Mouse (Mus musculus) macrophage (primary cell): ENCODE data around the gene Zfp280b. TPM values are rescaled to one million over a fixed set of nuclear protein-coding genes. Genes with fewer than 3 reads are reported as not detected.
"Not testable (repeated sequence)": the region's sequence is repeated elsewhere in the genome, so short reads cannot be mapped to it uniquely, and the experiment has no call there.

Experiments used
- H3K27ac ChIP-seq: fragments of 350-480 bp; formaldehyde crosslinking; 2 replicates; pipeline ENCODE4 v1.9.0; 2021
- H3K36me3 ChIP-seq: fragments of 350-480 bp; formaldehyde crosslinking; 2 replicates; pipeline ENCODE4 v1.9.0; 2021; ENCODE audit errors: inconsistent target
- H3K4me3 ChIP-seq: fragments of 350-480 bp; formaldehyde crosslinking; 2 replicates; pipeline ENCODE4 v1.9.0; 2021; ENCODE audit errors: inconsistent target
- H3K79me2 ChIP-seq: fragments of 350-480 bp; formaldehyde crosslinking; 2 replicates; pipeline ENCODE4 v1.9.0; 2021; ENCODE audit errors: inconsistent target
- WGBS: methylation state at CpG from one replicate; pipeline ENCODE4 v1.1.7; 2026; ENCODE audit warnings: inconsistent platforms; ENCODE audit not compliant: missing documents; 5-methylcytosine and 5-hydroxymethylcytosine counted together
- polyA plus RNA-seq: library from polyadenylated mRNA; stranded (reverse); fragments of 250-400 nt; gene quantifications from 3 replicates; pipeline ENCODE4 v1.2.4, GENCODE M21; 2018; ENCODE audit warnings: inconsistent platforms
- total RNA-seq, 78 experiments: library from RNA; depleted of rRNA; stranded (reverse); fragments of 250-400 nt; gene quantifications; 1 replicate in 9 of 78; 2 replicates in 24 of 78; 3 replicates in 43 of 78; 4 replicates in 2 of 78; pipeline ENCODE4 v1.2.4; 2018; ENCODE audit warnings: inconsistent platforms in 56 of 78

Gene Zfp280b
- total RNA-seq (2018; cell fraction: chromatin; rRNA removed), result 10 to 100 TPM in 2 of 26 experiments, 1 to 10 TPM in 23, under 1 TPM in 1; 1.00 to 12.9 (median 3.6) TPM
- 1 to 10 TPM; 1.1 to 5.2 (median 3.8) TPM for total RNA-seq (2018; cell fraction: cytosol; rRNA removed)
- total RNA-seq (2018; cell fraction: nucleus; rRNA removed), result 10 to 100 TPM in 2 of 26 experiments, 1 to 10 TPM in 24; 1.3 to 11.6 (median 3.7) TPM
- polyA plus RNA-seq, result 2.7 to 5.0 TPM (median 3.8 TPM) in 3 replicates

DNA sequence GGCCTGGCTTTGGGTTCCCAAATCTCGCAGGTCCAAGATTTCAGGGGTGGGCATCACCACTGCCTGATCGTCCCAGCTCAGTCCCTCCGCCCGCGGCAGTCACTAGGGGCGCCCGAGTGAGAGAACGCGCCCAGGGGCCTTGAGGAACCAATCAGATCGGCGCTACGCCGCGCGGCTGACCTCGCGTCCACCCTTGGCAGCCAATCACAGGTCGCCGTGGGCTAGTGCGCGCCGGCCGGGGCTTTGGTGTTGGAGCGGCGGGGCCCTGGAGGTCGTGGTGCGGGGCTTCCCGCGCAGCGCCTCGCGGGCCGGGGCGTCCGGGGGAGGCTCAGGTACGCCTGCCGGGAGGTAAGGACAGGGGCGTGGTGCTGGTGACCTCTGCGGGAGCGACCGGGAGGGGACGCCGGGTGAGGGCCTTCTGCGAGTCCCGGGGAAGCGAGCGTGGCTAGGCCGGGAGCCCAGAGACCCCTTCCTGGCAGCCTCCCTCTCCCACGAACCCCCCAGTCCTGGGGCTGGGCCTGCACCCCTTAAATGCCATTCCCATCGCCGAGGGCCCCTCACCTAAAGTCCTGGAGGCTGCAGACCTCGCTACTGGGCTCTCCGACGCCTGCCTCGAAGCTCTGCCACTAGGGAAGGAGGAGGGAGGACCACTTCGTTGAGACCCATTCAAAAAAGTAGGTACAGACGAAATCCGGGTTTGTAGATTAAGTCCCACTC lies at the start of gene Zfp280b:
Gene Zfp280b (plus strand): TSS at position 249 of the 717 bp plus-strand sequence.
- under 1% methylated on average over 57 of the region's 58 CpGs for WGBS
- Histone ChIP-seq H3K27ac (peak within 1 kb of the TSS; percentile 38), H3K79me2 (peaks cover 49% of the 10 kb centered on the region), H3K4me3 (peak within 1 kb of the TSS; percentile 80), H3K36me3 (no peaks in the 10 kb centered on the region)

GRCm38 (mm10) chr10:75990430-75991042 lies 41.9 kb upstream of the Zfp280b start:
- no peaks in the 10 kb centered on the region for H3K79me2 ChIP-seq
- WGBS, result 86% methylated on average over 4 of the region's 4 CpGs
- no peak overlapping the region for H3K27ac ChIP-seq

DNA sequence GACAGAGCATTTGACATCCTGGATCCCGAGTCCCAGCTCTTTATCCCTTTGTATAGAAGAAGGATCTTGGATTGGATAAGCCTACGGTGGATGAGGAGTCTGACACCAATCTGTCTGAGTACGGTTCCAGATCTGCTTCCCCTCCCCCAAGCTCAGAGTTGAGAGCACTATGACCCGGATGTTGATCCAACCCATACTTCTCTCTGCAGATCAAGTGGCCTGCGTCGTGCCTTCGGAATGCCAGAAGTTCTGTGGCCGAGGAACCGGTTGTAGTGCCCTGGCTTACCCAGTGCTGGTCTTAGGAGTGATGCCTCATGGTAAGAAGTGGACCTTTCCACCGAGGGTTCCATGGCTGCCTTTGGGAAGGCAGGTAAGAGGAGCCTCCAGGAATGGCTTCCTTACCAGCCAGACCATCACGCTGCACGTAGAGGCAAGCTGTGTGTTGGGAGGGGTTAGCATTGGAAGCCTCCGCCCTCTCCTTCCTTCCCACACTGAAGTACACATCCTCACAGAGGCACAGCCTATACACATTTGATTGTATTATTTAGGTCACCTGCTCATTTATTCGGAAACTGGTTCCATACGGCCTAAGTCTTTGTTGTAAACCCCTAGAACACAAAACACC lies 38.7 kb upstream of the Zfp280b start:
- H3K79me2 ChIP-seq, result no peaks in the 10 kb centered on the region
- H3K4me3 ChIP-seq, result no peak overlapping the region
- H3K36me3 ChIP-seq, result no peaks in the 10 kb centered on the region
- 97% methylated on average over 14 of the region's 15 CpGs for WGBS
- H3K27ac ChIP-seq, result no peak overlapping the region

More at GRCm38 (mm10) chr10:75990430-75991042, 41.9 kb upstream of the Zfp280b start:
- no peaks in the 10 kb centered on the region for H3K36me3 ChIP-seq
- H3K4me3 ChIP-seq, result no peak overlapping the region

DNA sequence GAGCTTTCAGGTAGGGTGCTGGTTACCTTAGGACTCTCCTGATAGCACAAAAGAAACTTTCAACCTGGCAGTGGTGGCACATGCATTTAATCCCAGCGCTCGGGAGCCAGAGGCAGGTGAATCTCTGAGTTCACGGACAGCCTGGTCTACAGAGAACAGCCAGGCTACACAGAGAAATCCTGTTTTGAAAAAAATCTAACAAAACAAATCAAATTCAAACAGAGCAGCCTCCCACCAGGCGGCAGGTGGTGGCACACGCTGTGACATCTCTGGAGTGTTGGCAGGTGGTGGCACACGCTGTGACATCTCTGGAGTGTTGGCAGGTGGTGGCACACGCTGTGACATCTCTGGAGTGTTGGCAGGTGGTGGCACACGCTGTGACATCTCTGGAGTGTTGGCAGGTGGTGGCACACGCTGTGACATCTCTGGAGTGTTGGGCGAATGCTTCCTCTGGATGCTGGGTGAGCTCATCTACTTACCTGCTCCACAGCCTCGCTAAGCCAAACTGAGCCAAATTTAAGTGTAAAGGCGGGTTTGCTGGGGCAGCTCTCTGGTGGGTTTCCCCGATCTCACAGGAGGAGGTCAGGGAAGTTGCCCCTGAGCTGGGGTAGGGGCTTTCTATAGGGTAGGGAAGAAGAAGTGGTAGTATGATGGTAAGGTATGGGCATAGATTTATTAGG lies 37.8 kb upstream of the Zfp280b start:
- not testable (repeated sequence) for H3K79me2 ChIP-seq, H3K36me3 ChIP-seq, H3K4me3 ChIP-seq, H3K27ac ChIP-seq
- 92% methylated on average over 7 of the region's 13 CpGs for WGBS

- Histone ChIP-seq H3K27ac (no peak overlapping the region), H3K4me3 (no peak overlapping the region), H3K36me3 (no peaks in the 10 kb centered on the region), H3K79me2 (no peaks in the 10 kb centered on the region)
- 92% methylated on average over 11 of the region's 11 CpGs for WGBS
These were observed 37.0 kb upstream of the Zfp280b start for GRCm38 (mm10) chr10:75995463-75995862.

GRCm38 (mm10) chr10:75996315-75996714 lies 36.1 kb upstream of the Zfp280b start:
- WGBS, result 73% methylated on average over 3 of the region's 3 CpGs
- Histone ChIP-seq H3K36me3 (no peaks in the 10 kb centered on the region), H3K4me3 (no peak overlapping the region), H3K27ac (no peak overlapping the region), H3K79me2 (no peaks in the 10 kb centered on the region)

- WGBS, result 59% methylated on average over 7 of the region's 7 CpGs
- Histone ChIP-seq H3K4me3 (no peak overlapping the region), H3K36me3 (no peaks in the 10 kb centered on the region), H3K27ac (no peak overlapping the region), H3K79me2 (no peaks in the 10 kb centered on the region)
These were observed 31.3 kb upstream of the Zfp280b start for GRCm38 (mm10) chr10:76001160-76001559.

DNA sequence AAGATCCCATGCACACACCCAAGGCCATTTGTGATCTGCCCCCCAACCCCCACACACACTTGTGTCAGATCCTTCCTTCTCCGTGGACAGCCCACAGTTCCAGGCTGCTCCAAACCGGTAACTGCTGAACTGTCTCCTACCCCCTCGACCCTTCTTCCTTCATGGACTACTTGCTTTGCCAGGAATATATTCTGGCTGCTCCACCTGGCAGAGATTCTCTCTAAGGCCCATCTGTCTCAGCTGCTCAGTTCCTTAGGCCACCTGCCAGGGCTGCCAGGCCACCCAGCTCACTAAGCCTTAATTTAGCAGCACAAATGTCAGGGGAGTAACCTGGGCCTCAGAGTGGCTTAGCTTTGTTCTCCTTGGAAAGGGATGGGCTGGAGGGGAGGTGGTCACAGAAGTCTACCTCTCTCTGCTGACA lies 30.3 kb upstream of the Zfp280b start:
- H3K4me3 ChIP-seq, result no peak overlapping the region
- no peak overlapping the region for H3K27ac ChIP-seq
- no peaks in the 10 kb centered on the region for H3K36me3 ChIP-seq
- H3K79me2 ChIP-seq, result no peaks in the 10 kb centered on the region
- WGBS, result 53% methylated on average over 3 of the region's 3 CpGs

DNA sequence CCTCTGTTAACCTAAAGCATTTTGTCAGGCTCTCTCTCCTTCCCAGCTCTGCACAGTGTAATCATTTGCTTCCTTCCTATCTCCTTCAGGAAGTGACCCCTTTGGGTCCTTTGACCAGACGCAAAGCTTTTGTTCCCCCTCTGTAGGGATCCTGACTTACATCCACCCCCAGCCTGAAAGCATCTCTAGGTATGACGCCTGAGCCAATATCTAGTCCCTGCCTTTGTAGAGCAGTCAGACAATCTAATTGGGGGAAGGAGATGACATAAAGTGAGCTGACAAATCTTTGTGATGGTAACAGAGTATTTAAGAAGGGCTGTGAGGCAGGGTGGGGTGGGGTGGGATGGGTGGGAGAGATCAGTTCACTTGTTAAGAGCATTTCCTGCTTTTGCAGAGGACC lies 29.8 kb upstream of the Zfp280b start:
- no peaks in the 10 kb centered on the region for H3K36me3 ChIP-seq
- H3K79me2 ChIP-seq, result no peaks in the 10 kb centered on the region
- 78% methylated on average over 2 of the region's 2 CpGs for WGBS
- no peak overlapping the region for H3K4me3 ChIP-seq
- no peak overlapping the region for H3K27ac ChIP-seq

- H3K27ac ChIP-seq, result no peak overlapping the region
- no peaks in the 10 kb centered on the region for H3K79me2 ChIP-seq
- no peaks in the 10 kb centered on the region for H3K36me3 ChIP-seq
- H3K4me3 ChIP-seq, result no peak overlapping the region
- WGBS, result 95% methylated on average over 2 of the region's 2 CpGs
These were observed 29.2 kb upstream of the Zfp280b start for GRCm38 (mm10) chr10:76003221-76003620.

- Histone ChIP-seq H3K4me3 (no peak overlapping the region), H3K27ac (no peak overlapping the region), H3K36me3 (no peaks in the 10 kb centered on the region), H3K79me2 (no peaks in the 10 kb centered on the region)
- WGBS, result 95% methylated on average over 6 of the region's 6 CpGs
These were observed 26.1 kb upstream of the Zfp280b start for GRCm38 (mm10) chr10:76006385-76006784.

DNA sequence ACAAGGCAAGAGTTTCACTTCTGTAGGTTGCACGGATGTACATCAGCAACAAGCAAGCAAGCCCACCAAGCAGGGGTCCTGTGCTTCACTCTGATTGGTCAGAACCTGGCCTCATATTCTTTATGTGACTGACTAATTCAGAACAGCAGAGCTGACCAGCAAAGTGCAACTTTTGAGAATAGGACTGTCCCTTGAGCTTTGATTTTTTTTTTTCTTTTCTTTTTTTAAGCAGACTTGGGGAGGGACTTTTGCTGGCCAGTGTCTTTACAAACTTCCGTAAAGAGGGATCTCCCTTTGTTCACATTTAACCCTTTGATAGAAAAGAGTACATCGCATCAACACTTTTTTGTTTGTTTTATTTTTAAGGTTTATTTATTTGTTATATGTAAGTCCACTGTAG lies 22.6 kb upstream of the Zfp280b start:
- H3K4me3 ChIP-seq, result no peak overlapping the region
- 97% methylated on average over 3 of the region's 3 CpGs for WGBS
- no peaks in the 10 kb centered on the region for H3K36me3 ChIP-seq
- H3K27ac ChIP-seq, result no peak overlapping the region
- no peaks in the 10 kb centered on the region for H3K79me2 ChIP-seq

DNA sequence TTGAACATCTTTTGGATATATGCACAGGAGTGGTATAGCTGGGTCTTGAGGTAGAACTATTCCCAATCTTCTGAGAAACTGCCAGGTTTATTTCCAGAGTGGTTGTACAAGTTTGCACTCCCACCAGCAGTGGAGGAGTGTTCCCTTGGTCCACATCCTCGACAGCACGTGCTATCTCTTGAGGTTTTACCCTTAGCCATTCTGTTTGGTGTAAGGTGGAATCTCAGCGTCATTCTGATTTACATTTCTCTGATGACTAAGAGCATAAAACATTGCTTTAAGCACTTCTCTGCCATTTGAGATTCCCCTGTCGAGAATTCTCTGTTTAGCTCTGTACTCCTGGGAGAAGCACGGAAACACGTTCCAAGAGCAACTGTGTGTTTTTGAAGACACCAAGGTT lies 19.5 kb upstream of the Zfp280b start:
- Histone ChIP-seq H3K4me3 (no peak overlapping the region), H3K79me2 (no peaks in the 10 kb centered on the region), H3K36me3 (no peaks in the 10 kb centered on the region), H3K27ac (no peak overlapping the region)
- 86% methylated on average over 6 of the region's 6 CpGs for WGBS

DNA sequence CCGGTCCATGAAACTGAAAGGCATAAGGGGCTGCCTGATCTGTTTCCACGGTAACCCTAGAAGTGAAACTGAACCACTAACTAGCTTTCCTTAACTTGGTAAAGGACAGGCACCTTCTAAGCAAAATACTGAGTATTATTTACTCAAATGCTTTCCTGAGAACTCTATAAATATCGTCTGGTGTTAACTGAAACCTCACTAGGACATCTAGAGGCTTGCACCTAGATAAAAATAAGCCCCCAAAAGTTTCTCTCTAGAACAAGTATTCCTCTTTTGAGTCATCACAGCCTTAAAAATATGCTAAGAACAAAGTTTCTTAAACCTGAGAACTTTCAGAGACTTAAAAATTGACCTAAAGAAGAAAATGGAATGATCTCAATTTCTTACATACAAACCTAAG lies 15.6 kb upstream of the Zfp280b start:
- H3K4me3 ChIP-seq, result no peak overlapping the region
- H3K36me3 ChIP-seq, result no peaks in the 10 kb centered on the region
- H3K27ac ChIP-seq, result no peak overlapping the region
- 88% methylated on average over 3 of the region's 3 CpGs for WGBS
- no peaks in the 10 kb centered on the region for H3K79me2 ChIP-seq
